Mouse (Mus musculus) G1E (cell line): Measurements from ENCODE around the gene Mfsd12.

Experiments used
- CTCF ChIP-seq: IDR thresholded peaks from 2 replicates; pipeline ENCODE4 v1.5.1; 2012; ENCODE audit warnings: low read depth, low read length, inconsistent platforms, mixed read lengths
- GATA1 ChIP-seq: IDR thresholded peaks from 2 replicates; pipeline ENCODE4 v1.6.1; 2012; ENCODE audit warnings: borderline replicate concordance, low read length, inconsistent platforms, mixed read lengths
- GATA2 ChIP-seq: IDR thresholded peaks from 2 replicates; pipeline ENCODE4 v1.6.1; 2012; ENCODE audit warnings: low read depth, low read length, inconsistent platforms, borderline replicate concordance

DNA sequence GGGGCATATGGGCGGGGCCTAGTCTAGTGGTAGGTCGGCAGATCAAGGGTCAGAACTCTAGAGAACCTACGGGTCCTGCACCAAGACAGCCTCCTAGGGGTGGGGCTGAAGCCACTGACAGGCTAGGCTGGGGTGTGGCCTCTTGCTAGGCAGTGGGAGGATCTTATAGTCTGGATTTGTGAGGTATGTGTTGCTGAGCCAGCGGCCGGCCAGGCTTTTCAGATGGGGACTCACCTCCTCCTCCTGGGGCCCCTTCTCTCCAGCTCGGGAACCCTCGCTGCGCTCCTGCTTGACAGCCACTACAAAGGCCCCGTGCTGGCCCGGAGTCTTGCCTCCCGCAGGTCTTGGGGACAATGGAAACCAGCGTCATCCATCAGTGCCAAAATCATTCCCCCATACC is 8.1 kb upstream of the Mfsd12 start:
- no peak for TF ChIP-seq CTCF
- no peak for TF ChIP-seq GATA1
- TF ChIP-seq GATA2 = no peak
